Mouse (Mus musculus): ENCODE results near the gene Ifrd2. TPM values are rescaled to one million over a fixed set of nuclear protein-coding genes. Genes with fewer than 3 reads are reported as not detected.
A peak's percentile ranks its signal among the peaks of the same experiment; 100 is the strongest.

Gene Ifrd2
- total RNA-seq, 2 experiments from 2014 or later: 192 to 226 TPM

DNA sequence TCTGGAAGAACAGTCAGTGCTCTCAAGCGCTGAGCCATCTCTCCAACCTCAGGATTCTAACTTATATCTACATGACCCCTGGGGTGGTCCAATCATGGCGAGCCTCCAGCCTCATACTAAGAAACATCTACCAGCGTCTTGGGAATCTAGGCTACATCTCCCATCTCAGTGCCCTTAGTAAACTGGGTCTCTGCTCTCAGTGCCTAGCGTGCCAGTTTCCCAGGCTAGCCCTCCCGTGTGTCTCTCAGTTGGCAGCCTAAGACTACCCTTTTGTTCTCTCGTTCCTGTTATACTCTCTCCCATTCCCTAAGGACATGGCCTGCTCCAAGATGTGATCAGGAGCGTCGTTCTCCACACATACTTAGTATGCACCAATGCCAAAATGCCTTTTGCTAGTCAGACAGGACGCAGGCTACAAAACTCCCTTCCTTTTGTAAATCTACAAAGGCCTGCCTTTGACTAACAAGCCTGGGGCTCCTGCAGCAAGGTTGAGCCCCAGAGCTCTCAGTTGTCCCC lies 43.9 kb downstream of the Ifrd2 start:
- no peak for ATAC-seq (replicated peaks; ENCODE audit: low FRiP score, low TSS enrichment, poor library complexity, severe bottlenecking)

DNA sequence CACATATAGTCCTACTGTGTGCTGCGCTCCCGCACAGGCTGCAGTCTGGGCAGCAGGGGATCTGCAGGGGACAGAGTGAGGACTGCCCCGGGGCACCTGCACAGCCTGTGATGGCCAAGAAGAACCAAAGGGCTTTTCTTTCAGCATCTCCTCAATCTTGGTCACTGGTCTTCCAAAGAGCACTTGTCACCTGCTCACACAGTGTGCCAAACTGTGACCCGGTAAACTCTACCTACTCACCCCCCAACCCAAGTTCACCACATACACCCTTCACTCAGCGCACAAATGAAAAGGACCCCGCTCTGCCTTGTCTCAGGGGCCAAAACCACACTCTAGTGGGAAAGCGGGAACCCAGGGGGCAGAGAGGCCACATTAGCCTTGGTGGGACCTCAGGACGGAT lies 44.4 kb downstream of the Ifrd2 start:
- ATAC-seq (replicated peaks; ENCODE audit: low FRiP score, low TSS enrichment, poor library complexity, severe bottlenecking): no peak

DNA sequence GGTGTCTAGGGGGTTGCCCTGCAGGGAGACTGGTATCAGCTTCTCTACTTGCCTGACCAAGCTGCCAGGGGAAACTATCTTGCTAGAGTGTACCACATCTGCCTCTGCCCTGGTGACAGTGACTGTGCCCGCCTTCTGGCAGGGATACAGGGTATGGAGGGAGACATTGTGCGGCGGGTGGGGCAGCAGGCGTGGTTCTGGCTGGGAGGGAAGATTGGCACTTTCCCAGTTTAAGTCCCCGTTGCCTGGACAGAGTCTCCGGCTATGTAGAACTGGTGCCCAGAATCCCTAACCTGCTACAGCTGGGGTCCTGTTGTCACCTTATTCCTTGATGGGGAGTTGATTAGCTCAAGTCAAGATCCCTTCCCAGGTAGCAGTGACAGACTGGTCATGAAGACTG lies 45.0 kb downstream of the Ifrd2 start:
- peak; percentile 79 for ATAC-seq (replicated peaks; ENCODE audit: low FRiP score, low TSS enrichment, poor library complexity, severe bottlenecking)

DNA sequence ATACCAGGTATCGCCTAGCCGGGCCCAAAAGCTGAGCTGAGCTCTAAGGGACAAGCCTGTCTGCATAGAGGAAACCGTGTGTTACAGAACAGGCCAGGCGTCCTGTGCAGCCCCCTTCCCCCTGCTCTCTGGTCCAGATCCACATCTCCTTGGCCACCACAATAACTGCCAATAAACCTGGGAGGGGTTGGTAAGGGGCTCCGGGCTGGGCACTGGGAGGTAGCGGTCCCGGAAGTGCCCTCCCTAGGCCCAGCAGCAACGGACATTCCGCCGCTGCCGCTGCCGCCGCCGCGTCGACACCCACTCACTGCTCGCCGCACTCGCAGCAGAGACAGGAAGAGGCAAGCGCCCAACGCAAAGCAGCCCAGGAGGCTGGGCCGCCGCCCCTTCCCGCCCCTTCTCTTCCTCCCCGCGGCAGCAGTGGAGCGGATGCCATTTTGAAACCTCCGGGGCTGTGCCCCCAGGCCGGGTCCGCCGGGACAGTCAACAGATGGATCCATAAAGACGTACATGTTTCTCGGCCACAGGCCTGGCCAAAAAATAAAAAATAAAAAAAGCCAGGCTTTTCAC lies 45.7 kb downstream of the Ifrd2 start:
- peak; percentile 60 for ATAC-seq (replicated peaks; ENCODE audit: low FRiP score, low TSS enrichment, poor library complexity, severe bottlenecking)

DNA sequence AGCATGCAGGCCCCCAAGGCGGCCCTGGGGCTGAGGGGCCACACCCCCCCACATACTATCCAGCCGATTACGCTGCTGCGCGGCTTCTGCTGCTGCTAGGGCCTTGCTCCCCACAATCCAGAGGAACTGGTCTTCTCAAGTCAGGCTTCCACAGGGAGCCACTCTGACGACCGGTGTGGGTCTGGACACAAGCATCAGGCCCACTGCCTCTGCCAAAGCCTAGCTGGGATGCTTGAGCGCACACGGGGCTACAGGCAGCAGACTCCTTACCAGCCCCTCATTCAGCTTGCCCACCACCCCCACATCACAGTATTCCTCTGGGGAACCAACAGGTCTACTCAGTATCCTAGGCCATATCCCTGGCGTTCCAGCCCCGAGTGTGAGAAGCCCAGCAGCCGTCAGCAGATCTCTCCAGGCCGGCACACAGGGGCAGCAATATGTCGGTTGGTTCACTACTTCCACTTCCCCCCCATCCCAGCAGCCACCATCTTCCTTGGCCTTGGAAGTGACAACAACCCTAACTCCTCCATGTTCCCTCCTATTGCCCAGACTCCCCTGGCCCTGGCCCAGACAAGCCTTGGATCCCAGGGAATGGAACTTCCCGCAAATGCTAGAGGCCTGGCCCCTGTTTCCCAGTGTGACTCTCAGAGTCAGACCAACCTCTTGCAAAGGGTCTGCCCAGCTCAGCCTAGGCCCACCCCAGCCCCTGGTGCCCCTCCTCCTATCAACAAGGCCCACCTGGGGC lies 46.4 kb downstream of the Ifrd2 start:
- peak; percentile 7; the same call in 1 of the 2 replicates for ATAC-seq (replicated peaks; ENCODE audit: low FRiP score, low TSS enrichment, poor library complexity, severe bottlenecking)

DNA sequence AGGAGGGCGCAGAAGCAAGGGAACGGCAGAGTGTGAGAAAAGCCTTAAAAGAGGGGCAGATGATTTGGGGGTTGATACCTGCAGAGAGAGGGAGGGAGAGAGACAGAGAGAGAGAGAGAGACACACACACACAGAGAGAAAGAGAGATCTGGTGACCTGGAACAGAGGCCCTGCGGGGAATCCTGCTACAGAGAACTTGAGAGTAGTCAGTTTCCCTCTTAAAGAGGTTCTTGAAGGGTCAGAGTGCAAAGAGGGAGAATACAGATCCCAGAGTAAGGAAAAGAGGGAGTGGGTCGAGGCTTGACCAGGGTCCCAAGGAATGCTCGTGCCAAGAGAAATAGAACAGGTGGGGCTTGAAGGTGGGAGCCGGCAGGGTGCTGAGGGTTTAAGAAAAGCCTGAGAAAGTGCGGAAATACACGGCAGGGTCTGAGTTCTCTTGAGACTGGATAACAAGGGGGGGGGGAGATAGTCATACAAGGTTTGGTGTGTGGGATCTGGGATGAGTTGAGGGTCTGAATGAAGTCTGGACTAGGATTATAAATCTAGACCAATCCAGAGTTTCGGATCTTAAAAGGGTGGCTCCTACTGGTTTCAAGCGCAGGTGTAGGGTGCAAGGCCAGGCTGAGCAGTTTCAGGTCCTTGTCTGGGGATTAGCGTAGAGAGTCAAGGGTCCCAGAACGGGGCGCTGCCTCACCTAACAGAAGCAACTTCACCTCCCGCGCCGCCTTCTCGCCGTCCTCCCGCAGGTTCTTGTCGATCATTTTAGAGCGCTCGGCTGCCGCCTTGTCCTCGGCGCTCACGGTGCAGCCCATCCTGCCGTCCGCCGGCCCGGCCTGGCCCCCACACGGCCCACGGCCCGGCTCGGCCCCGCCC lies 47.2 kb downstream of the Ifrd2 start:
- ATAC-seq (replicated peaks; ENCODE audit: low FRiP score, low TSS enrichment, poor library complexity, severe bottlenecking): no peak

DNA sequence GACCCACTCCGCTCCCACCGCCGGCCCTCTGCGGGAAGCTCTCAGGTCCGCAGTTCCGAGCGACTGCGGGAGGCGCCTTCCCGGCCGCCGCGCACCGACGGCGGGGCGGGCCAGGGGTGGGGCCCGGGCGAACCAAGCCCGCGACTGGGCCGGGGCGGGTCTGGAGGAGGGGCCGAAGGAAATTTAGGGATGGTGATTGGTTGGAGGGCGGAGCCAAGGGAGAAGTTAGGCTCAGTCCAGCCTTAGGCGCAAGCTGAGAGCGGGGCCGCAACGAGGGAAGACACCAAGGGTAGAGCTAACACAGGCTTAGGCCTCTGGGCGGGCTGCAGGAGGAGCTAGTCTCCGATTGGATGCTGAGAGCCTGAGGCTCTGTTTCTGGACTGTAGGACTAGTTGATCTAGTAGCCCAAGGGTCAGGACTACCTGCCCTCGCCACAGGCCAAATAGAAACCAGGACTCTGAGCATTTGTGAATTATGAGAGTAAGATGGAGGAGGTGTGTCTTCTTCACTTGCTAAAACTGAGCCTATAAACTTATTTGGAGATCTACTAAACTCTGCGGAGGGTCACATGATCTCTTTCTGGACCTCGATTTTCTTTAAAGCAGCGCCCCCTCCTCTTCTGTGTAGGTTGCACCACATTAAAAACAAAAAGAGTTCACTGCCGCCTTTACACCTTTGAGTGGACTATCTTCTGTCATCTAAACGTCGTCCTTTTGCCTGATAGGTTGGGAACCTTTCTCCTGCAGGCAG lies 48.0 kb downstream of the Ifrd2 start, which contains the start of gene Gnai2:
Gene Gnai2, minus strand, starts transcription at position 89 of the 750 bp plus-strand sequence.
- ATAC-seq (replicated peaks; ENCODE audit: low FRiP score, low TSS enrichment, poor library complexity, severe bottlenecking): peak; percentile 83

DNA sequence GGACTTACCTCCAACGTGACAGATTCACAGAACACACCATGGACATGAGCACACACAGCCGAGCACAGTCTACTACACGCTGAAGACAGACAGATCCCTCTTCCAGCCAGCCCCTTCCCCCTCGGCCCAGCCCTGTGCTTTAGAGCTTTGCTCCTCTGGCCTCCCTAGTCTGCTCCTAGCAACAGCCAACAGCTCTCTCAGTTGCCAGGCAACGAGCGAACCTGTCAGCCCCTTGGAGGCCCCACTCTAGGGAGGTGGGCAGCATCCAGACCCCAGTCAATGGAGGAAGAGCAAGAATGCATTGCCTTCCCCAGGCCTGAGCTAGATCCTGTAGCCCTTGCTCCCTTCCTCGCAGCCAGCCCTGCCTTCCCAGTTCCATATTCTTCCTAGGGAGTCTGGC lies 49.6 kb downstream of the Ifrd2 start:
- ATAC-seq (replicated peaks; ENCODE audit: low FRiP score, low TSS enrichment, poor library complexity, severe bottlenecking): no peak

DNA sequence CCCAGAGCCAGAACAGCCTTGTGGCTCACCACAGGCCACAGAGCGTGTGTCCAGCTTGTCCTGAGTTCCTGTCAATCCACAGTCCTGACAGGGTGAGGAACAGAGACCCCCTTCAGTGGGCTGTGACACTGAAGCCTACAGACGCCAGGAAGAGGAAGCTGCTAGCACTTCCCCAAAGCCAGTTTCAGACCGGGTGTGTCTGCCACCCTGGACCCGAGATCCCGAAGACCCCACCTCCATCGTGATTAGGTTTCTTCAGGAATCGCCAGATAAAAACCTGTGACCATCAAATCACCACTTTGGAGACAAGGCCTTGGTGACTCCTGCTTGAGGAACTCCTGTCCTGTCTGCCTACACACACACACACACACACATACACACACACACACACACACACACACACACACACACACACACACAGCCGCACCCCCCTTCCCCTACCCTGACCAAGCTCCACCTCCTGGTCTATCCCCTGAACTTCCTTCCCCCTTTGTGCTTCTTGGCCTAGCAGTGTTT lies 52.9 kb downstream of the Ifrd2 start:
- no peak for ATAC-seq (replicated peaks; ENCODE audit: low FRiP score, low TSS enrichment, poor library complexity, severe bottlenecking)

DNA sequence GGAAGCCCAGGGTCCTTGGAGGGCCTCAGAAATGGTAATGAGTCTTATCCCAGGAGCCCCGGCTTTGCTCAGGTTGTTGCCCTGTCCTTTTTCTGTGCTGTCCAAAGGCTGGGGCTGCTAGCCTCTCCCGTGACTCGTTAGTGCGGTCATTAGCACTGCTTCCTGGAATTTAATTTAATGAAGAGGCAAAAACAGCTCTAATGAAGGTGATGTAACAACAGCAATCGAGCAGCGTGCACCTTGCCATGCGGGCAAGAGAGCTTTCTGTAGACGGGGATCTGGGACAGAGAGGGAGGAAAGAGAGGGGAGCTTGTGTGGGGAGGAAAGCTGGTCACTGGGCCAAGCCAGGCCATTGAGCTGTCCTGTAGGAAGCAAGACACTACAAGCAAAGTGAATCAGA lies 54.2 kb downstream of the Ifrd2 start:
- no peak for ATAC-seq (replicated peaks; ENCODE audit: low FRiP score, low TSS enrichment, poor library complexity, severe bottlenecking)

Other genes starting within 250 kb of the Ifrd2 start
- gene Hemk1, start 249.3 kb upstream of the Ifrd2 start, total RNA-seq (2014; fragmentation: Nextera tagmentation): 5.8 and 18.8 TPM in 2 replicates
- 4.9 and 9.0 TPM in 2 replicates for gene Hemk1, start 249.3 kb upstream of the Ifrd2 start, total RNA-seq (2017)
- not detected in 2 replicates for gene 6430571L13Rik, start 247.0 kb upstream of the Ifrd2 start, total RNA-seq (2014; fragmentation: Nextera tagmentation)
- gene 6430571L13Rik, start 247.0 kb upstream of the Ifrd2 start, total RNA-seq (2017): 0.47 TPM in 1 of 2 replicates, not detected in the other
- 0.10 TPM in 1 of 2 replicates, not detected in the other for gene Cacna2d2, start 188.0 kb upstream of the Ifrd2 start, total RNA-seq (2014; fragmentation: Nextera tagmentation)
- not detected in 2 replicates for gene Cacna2d2, start 188.0 kb upstream of the Ifrd2 start, total RNA-seq (2017)
- gene Tmem115, start 53.7 kb upstream of the Ifrd2 start, total RNA-seq (2014; fragmentation: Nextera tagmentation): 15.0 and 18.4 TPM in 2 replicates
- 13.3 and 15.7 TPM in 2 replicates for gene Tmem115, start 53.7 kb upstream of the Ifrd2 start, total RNA-seq (2017)
- 5.3 and 16.6 TPM in 2 replicates for gene Cyb561d2, start 45.4 kb upstream of the Ifrd2 start, total RNA-seq (2014; fragmentation: Nextera tagmentation)
- 14.5 and 15.0 TPM in 2 replicates for gene Cyb561d2, start 45.4 kb upstream of the Ifrd2 start, total RNA-seq (2017)
- gene Nprl2, start 45.4 kb upstream of the Ifrd2 start, total RNA-seq (2014; fragmentation: Nextera tagmentation): 14.8 and 19.1 TPM in 2 replicates
- 7.5 and 8.7 TPM in 2 replicates for gene Nprl2, start 45.4 kb upstream of the Ifrd2 start, total RNA-seq (2017)
- gene Zmynd10, start 40.3 kb upstream of the Ifrd2 start, total RNA-seq (2014; fragmentation: Nextera tagmentation): not detected in 2 replicates
- gene Zmynd10, start 40.3 kb upstream of the Ifrd2 start, total RNA-seq (2017): not detected in 2 replicates
- gene Rassf1, start 36.1 kb upstream of the Ifrd2 start, total RNA-seq (2014; fragmentation: Nextera tagmentation): 24.6 and 29.3 TPM in 2 replicates
- gene Rassf1, start 36.1 kb upstream of the Ifrd2 start, total RNA-seq (2017): 32.8 and 40.3 TPM in 2 replicates
- 27.2 and 33.6 TPM in 2 replicates for gene Tusc2, start 24.4 kb upstream of the Ifrd2 start, total RNA-seq (2014; fragmentation: Nextera tagmentation)
- 15.6 and 26.1 TPM in 2 replicates for gene Tusc2, start 24.4 kb upstream of the Ifrd2 start, total RNA-seq (2017)
- gene Hyal2, start 19.7 kb upstream of the Ifrd2 start, total RNA-seq (2014; fragmentation: Nextera tagmentation): 7.6 and 23.6 TPM in 2 replicates
- gene Hyal2, start 19.7 kb upstream of the Ifrd2 start, total RNA-seq (2017): 5.4 and 8.3 TPM in 2 replicates
- 1.1 and 5.9 TPM in 2 replicates for gene Hyal1, start 10.7 kb upstream of the Ifrd2 start, total RNA-seq (2014; fragmentation: Nextera tagmentation)
- 1.1 and 4.3 TPM in 2 replicates for gene Hyal1, start 10.7 kb upstream of the Ifrd2 start, total RNA-seq (2017)
- gene Naa80, start 8.8 kb upstream of the Ifrd2 start, total RNA-seq (2014; fragmentation: Nextera tagmentation): 46.2 and 49.0 TPM in 2 replicates
- 15.8 and 25.8 TPM in 2 replicates for gene Naa80, start 8.8 kb upstream of the Ifrd2 start, total RNA-seq (2017)
- 5.1 and 9.4 TPM in 2 replicates for gene Hyal3, start 6.8 kb upstream of the Ifrd2 start, total RNA-seq (2014; fragmentation: Nextera tagmentation)
- gene Hyal3, start 6.8 kb upstream of the Ifrd2 start, total RNA-seq (2017): 0.61 and 3.3 TPM in 2 replicates
- gene Sema3b, start 21.6 kb downstream of the Ifrd2 start, total RNA-seq (2014; fragmentation: Nextera tagmentation): 0.50 TPM in 1 of 2 replicates, not detected in the other
- gene Sema3b, start 21.6 kb downstream of the Ifrd2 start, total RNA-seq (2017): not detected in 2 replicates
- 204 and 225 TPM in 2 replicates for gene Gnai2, start 47.7 kb downstream of the Ifrd2 start, total RNA-seq (2014; fragmentation: Nextera tagmentation)
- gene Gnai2, start 47.7 kb downstream of the Ifrd2 start, total RNA-seq (2017): 215 and 228 TPM in 2 replicates
- gene Slc38a3, start 81.9 kb downstream of the Ifrd2 start, total RNA-seq (2014; fragmentation: Nextera tagmentation): not detected in 2 replicates
- gene Slc38a3, start 81.9 kb downstream of the Ifrd2 start, total RNA-seq (2017): not detected in 2 replicates
- gene Gnat1, start 92.1 kb downstream of the Ifrd2 start, total RNA-seq (2014; fragmentation: Nextera tagmentation): not detected in 2 replicates
- 5.3 TPM in 1 of 2 replicates, not detected in the other for gene Gnat1, start 92.1 kb downstream of the Ifrd2 start, total RNA-seq (2017)
- gene Sema3f, start 122.8 kb downstream of the Ifrd2 start, total RNA-seq (2014; fragmentation: Nextera tagmentation): 0.94 TPM in 1 of 2 replicates, not detected in the other
- not detected in 2 replicates for gene Sema3f, start 122.8 kb downstream of the Ifrd2 start, total RNA-seq (2017)
- 172 and 186 TPM in 2 replicates for gene Rbm5, start 183.4 kb downstream of the Ifrd2 start, total RNA-seq (2014; fragmentation: Nextera tagmentation)
- gene Rbm5, start 183.4 kb downstream of the Ifrd2 start, total RNA-seq (2017): 236 and 244 TPM in 2 replicates

Measured in megakaryocyte-erythroid progenitor cell, adult 5-6 weeks (primary cell).